9 mouse cellular contexts compared by ENCODE assay signal in the genomic region with DNA sequence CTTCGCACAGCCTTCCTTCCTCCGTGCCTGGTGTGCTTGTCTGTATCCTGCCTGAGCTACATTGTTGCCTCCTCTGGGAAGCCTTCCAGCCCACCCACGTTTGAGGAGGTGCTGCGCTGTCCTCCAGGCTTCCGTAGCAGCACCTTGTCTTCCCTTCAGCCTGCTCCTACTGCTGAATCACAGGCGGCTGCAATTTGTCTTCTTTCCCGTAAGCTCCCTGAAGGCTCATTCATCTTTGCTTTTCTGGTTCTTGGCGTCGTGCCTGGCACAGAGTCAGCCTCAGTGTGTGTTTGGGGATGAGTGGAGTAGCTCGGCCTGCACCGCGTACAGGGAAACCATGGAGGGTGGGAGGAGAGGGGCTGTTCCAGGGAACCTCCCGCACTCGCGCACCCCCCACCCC. TPM values are rescaled to one million over a fixed set of nuclear protein-coding genes. Genes with fewer than 3 reads are reported as not detected.
A peak's percentile ranks its signal among the peaks of the same experiment; 100 is the strongest.
DNase-seq lines count a peak whose midpoint lies in the region; ATAC-seq and TF ChIP-seq lines count a peak whose summit lies in the region.
"Had no signal": no experiment of that assay in that cellular context is flagged by ENCODE, and none has a peak within 500 bp of the region (broad histone marks: within the 10 kb centered on the region; RNA-seq: fewer than 3 reads in every experiment).

No protein-coding gene starts in this region.

- TF ChIP-seq CTCF in lung, adult 2 months (IDR thresholded peaks at IDR 0.05; ENCODE audit: insufficient read depth, low read length), result no peak

- no peak overlapping the region for H3K4me3 ChIP-seq in forebrain, embryonic 13.5 days
- H3K4me3 ChIP-seq in forebrain, embryonic 15.5 days, result no peak overlapping the region
- H3K4me3 ChIP-seq in lung, adult 2 months (replicated peaks; ENCODE audit: extremely low read depth, low read depth, low read length), result no peak overlapping the region
- H3K4me3 ChIP-seq in hindbrain, embryonic 15.5 days, result no peak overlapping the region
- no peak overlapping the region for H3K4me3 ChIP-seq in midbrain, embryonic 16.5 days (ENCODE audit: low read depth, low read length)
- H3K4me3 ChIP-seq in liver, embryonic 11.5 days (ENCODE audit: low read depth, low read length), result no peak overlapping the region
- H3K4me3 ChIP-seq: embryonic facial prominence, embryonic 12.5 days had no signal

- peaks cover 47% of the 10 kb centered on the region for H3K4me1 ChIP-seq in forebrain, embryonic 13.5 days
- H3K4me1 ChIP-seq in forebrain, embryonic 15.5 days, result peaks cover 36% of the 10 kb centered on the region
- H3K4me1 ChIP-seq in lung, adult 2 months (ENCODE audit: control insufficient read depth, insufficient read depth, low read length), result peaks cover 8% of the 10 kb centered on the region
- peaks cover 48% of the 10 kb centered on the region for H3K4me1 ChIP-seq in hindbrain, embryonic 15.5 days (replicated peaks)
- H3K4me1 ChIP-seq in midbrain, embryonic 16.5 days (ENCODE audit: control insufficient read depth, insufficient read depth, low read length), result peaks cover 24% of the 10 kb centered on the region
- H3K4me1 ChIP-seq in liver, embryonic 11.5 days (replicated peaks; ENCODE audit: control insufficient read depth, insufficient read depth, low read length), result peaks cover 7% of the 10 kb centered on the region; the same call in 1 of the 2 replicates

- H3K4me2 ChIP-seq in forebrain, embryonic 13.5 days, result peak overlapping the region; percentile 15; the same call in 1 of the 2 replicates
- no peak overlapping the region for H3K4me2 ChIP-seq in forebrain, embryonic 15.5 days (replicated peaks)
- peak overlapping the region; percentile 32 for H3K4me2 ChIP-seq in hindbrain, embryonic 15.5 days
- no peak overlapping the region for H3K4me2 ChIP-seq in midbrain, embryonic 16.5 days (ENCODE audit: low read length)
- no peak overlapping the region for H3K4me2 ChIP-seq in liver, embryonic 11.5 days
- H3K4me2 ChIP-seq: embryonic facial prominence, embryonic 12.5 days had no signal

- DNase-seq in lung, postnatal 36 days, result peak; percentile 14
- DNase-seq in lung, adult 2 months, result no peak
- DNase-seq in right cerebral cortex, postnatal 36 days (ENCODE audit: low spot score in 2 of 2), result peak; percentile 80 to 84
- no peak for DNase-seq in liver, embryonic 11.5 days (ENCODE audit: low spot score)

- no peak overlapping the region for H3K27ac ChIP-seq in forebrain, embryonic 13.5 days
- no peak overlapping the region for H3K27ac ChIP-seq in forebrain, embryonic 15.5 days (replicated peaks)
- H3K27ac ChIP-seq in hindbrain, embryonic 15.5 days (replicated peaks), result 0 out of 2 replicates have a peak overlapping the region, but pooled peaks have one; percentile 3
- H3K27ac ChIP-seq in midbrain, embryonic 16.5 days (ENCODE audit: low read length), result no peak overlapping the region
- H3K27ac ChIP-seq in liver, embryonic 11.5 days (ENCODE audit: low read depth, low read length), result no peak overlapping the region
- H3K27ac ChIP-seq: embryonic facial prominence, embryonic 12.5 days had no signal

- TF ChIP-seq POLR2A in lung, adult 2 months (IDR thresholded peaks at IDR 0.05; ENCODE audit: borderline replicate concordance, extremely low read depth, low read depth, low read length), result no peak

- no peaks in the 10 kb centered on the region for H3K36me3 ChIP-seq in forebrain, embryonic 13.5 days (ENCODE audit: poor library complexity, severe bottlenecking)
- H3K36me3 ChIP-seq in forebrain, embryonic 15.5 days, result no peaks in the 10 kb centered on the region
- no peaks in the 10 kb centered on the region for H3K36me3 ChIP-seq in hindbrain, embryonic 15.5 days
- no peaks in the 10 kb centered on the region for H3K36me3 ChIP-seq in midbrain, embryonic 16.5 days (ENCODE audit: control insufficient read depth, insufficient read depth, low read length)
- no peaks in the 10 kb centered on the region for H3K36me3 ChIP-seq in liver, embryonic 11.5 days (ENCODE audit: control insufficient read depth, insufficient read depth, low read length)
- H3K36me3 ChIP-seq: embryonic facial prominence, embryonic 12.5 days had no signal

- H3K27me3 ChIP-seq in forebrain, embryonic 13.5 days, result peaks cover 27% of the 10 kb centered on the region
- 0 out of 2 replicates have a peak, but pooled peaks cover 4% of the 10 kb centered on the region for H3K27me3 ChIP-seq in forebrain, embryonic 15.5 days
- H3K27me3 ChIP-seq in hindbrain, embryonic 15.5 days, result 0 out of 2 replicates have a peak, but pooled peaks cover 5% of the 10 kb centered on the region
- H3K27me3 ChIP-seq in midbrain, embryonic 16.5 days (ENCODE audit: control insufficient read depth, insufficient read depth, low read depth, low read length), result no peaks in the 10 kb centered on the region; the same call in 1 of the 2 replicates
- H3K27me3 ChIP-seq in liver, embryonic 11.5 days (replicated peaks; ENCODE audit: control insufficient read depth, insufficient read depth, low read length), result peaks cover 35% of the 10 kb centered on the region

- no peaks in the 10 kb centered on the region for H3K9me3 ChIP-seq in forebrain, embryonic 13.5 days (replicated peaks)
- no peaks in the 10 kb centered on the region for H3K9me3 ChIP-seq in forebrain, embryonic 15.5 days
- no peaks in the 10 kb centered on the region for H3K9me3 ChIP-seq in hindbrain, embryonic 15.5 days
- H3K9me3 ChIP-seq in midbrain, embryonic 16.5 days (replicated peaks; ENCODE audit: control insufficient read depth, low read length, poor library complexity, severe bottlenecking), result no peaks in the 10 kb centered on the region
- no peaks in the 10 kb centered on the region for H3K9me3 ChIP-seq in liver, embryonic 11.5 days (ENCODE audit: control insufficient read depth, low read length)
- H3K9me3 ChIP-seq: embryonic facial prominence, embryonic 12.5 days had no signal

- ATAC-seq in forebrain, embryonic 13.5 days, result no peak
- no peak for ATAC-seq in forebrain, embryonic 15.5 days (replicated peaks)
- no peak for ATAC-seq in hindbrain, embryonic 15.5 days (ENCODE audit: low FRiP score, low read depth)
- ATAC-seq in midbrain, embryonic 16.5 days, result no peak
- no peak for ATAC-seq in liver, embryonic 11.5 days (replicated peaks; ENCODE audit: low FRiP score)

- no peak overlapping the region for H3K9ac ChIP-seq in forebrain, embryonic 13.5 days
- no peak overlapping the region for H3K9ac ChIP-seq in forebrain, embryonic 15.5 days (replicated peaks)
- no peak overlapping the region for H3K9ac ChIP-seq in hindbrain, embryonic 15.5 days
- no peak overlapping the region for H3K9ac ChIP-seq in midbrain, embryonic 16.5 days (ENCODE audit: low read depth, low read length)
- H3K9ac ChIP-seq in liver, embryonic 11.5 days (ENCODE audit: low read depth, low read length), result no peak overlapping the region
- H3K9ac ChIP-seq: embryonic facial prominence, embryonic 12.5 days had no signal

- 19% methylated on average over 15 of the region's 15 CpGs for WGBS in forebrain, embryonic 13.5 days
- 20% methylated on average over 15 of the region's 15 CpGs for WGBS in forebrain, embryonic 15.5 days
- WGBS in lung, adult 2 months, result 15% methylated on average over 15 of the region's 15 CpGs
- WGBS in hindbrain, embryonic 15.5 days, result 11% methylated on average over 15 of the region's 15 CpGs
- 30% methylated on average over 15 of the region's 15 CpGs for WGBS in midbrain, embryonic 16.5 days
- 16% methylated on average over 15 of the region's 15 CpGs for WGBS in liver, embryonic 11.5 days

RNA-seq across cellular contexts. Expression of a gene that starts 12.4 kb away (rescaled TPM):
- polyA plus RNA-seq in forebrain, embryonic 13.5 days (2015; fragmentation: Nextera tagmentation; extraction: Ambion mirVana), result 2.3 and 2.7 TPM in 2 replicates
- polyA plus RNA-seq in forebrain, embryonic 15.5 days (2015; fragmentation: Nextera tagmentation; extraction: Ambion mirVana), result 6.6 and 7.1 TPM in 2 replicates
- polyA plus RNA-seq in lung, adult 2 months (2012; rRNA removed), result 0.03 TPM in 1 of 2 replicates, not detected in the other
- 21.8 and 22.0 TPM in 2 replicates for polyA plus RNA-seq in hindbrain, embryonic 15.5 days (2015; fragmentation: Nextera tagmentation; extraction: Ambion mirVana)
- polyA plus RNA-seq in midbrain, embryonic 16.5 days (2015; fragmentation: Nextera tagmentation; extraction: Ambion mirVana), result 24.4 and 28.1 TPM in 2 replicates
- 0.05 and 0.08 TPM in 2 replicates for polyA plus RNA-seq in liver, embryonic 11.5 days (2014; fragmentation: Nextera tagmentation; extraction: Ambion mirVana)

RNA-seq across cellular contexts. Expression of a gene that starts 31.0 kb away (rescaled TPM):
- polyA plus RNA-seq in forebrain, embryonic 13.5 days (2015; fragmentation: Nextera tagmentation; extraction: Ambion mirVana), result 46.1 and 53.1 TPM in 2 replicates
- 53.6 and 55.3 TPM in 2 replicates for polyA plus RNA-seq in forebrain, embryonic 15.5 days (2015; fragmentation: Nextera tagmentation; extraction: Ambion mirVana)
- 27.2 and 33.9 TPM in 2 replicates for polyA plus RNA-seq in lung, adult 2 months (2012; rRNA removed)
- polyA plus RNA-seq in hindbrain, embryonic 15.5 days (2015; fragmentation: Nextera tagmentation; extraction: Ambion mirVana), result 45.1 and 46.1 TPM in 2 replicates
- polyA plus RNA-seq in midbrain, embryonic 16.5 days (2015; fragmentation: Nextera tagmentation; extraction: Ambion mirVana), result 56.6 and 57.8 TPM in 2 replicates
- polyA plus RNA-seq in liver, embryonic 11.5 days (2014; fragmentation: Nextera tagmentation; extraction: Ambion mirVana), result 23.8 and 28.1 TPM in 2 replicates

RNA-seq across cellular contexts. Expression of a gene that starts 43.3 kb away (rescaled TPM):
- 1.6 and 2.2 TPM in 2 replicates for polyA plus RNA-seq in forebrain, embryonic 13.5 days (2015; fragmentation: Nextera tagmentation; extraction: Ambion mirVana)
- 5.7 and 7.0 TPM in 2 replicates for polyA plus RNA-seq in forebrain, embryonic 15.5 days (2015; fragmentation: Nextera tagmentation; extraction: Ambion mirVana)
- 0.16 and 0.22 TPM in 2 replicates for polyA plus RNA-seq in lung, adult 2 months (2012; rRNA removed)
- 10.3 and 11.1 TPM in 2 replicates for polyA plus RNA-seq in hindbrain, embryonic 15.5 days (2015; fragmentation: Nextera tagmentation; extraction: Ambion mirVana)
- polyA plus RNA-seq in midbrain, embryonic 16.5 days (2015; fragmentation: Nextera tagmentation; extraction: Ambion mirVana), result 12.9 and 13.7 TPM in 2 replicates
- polyA plus RNA-seq in liver, embryonic 11.5 days (2014; fragmentation: Nextera tagmentation; extraction: Ambion mirVana), result not detected in 2 replicates

Comparison
In these comparisons a context has a peak if more than half of its experiments do, and no peak if none do; other contexts are left out.
1. H3K4me2 ChIP-seq: peak in forebrain, embryonic 13.5 days (single experiment) and hindbrain, embryonic 15.5 days (single experiment); none in forebrain, embryonic 15.5 days (single experiment), midbrain, embryonic 16.5 days (single experiment) and liver, embryonic 11.5 days (single experiment).
2. DNase-seq: peak in lung, postnatal 36 days (single experiment) and right cerebral cortex, postnatal 36 days (2 of 2); none in lung, adult 2 months (single experiment) and liver, embryonic 11.5 days (single experiment).